Mouse (Mus musculus): Measurements from ENCODE around the gene Keg1.
"Not testable (repeated sequence)": the region's sequence is repeated elsewhere in the genome, so short reads cannot be mapped to it uniquely, and the experiment has no call there.

Keg1 gene

DNA sequence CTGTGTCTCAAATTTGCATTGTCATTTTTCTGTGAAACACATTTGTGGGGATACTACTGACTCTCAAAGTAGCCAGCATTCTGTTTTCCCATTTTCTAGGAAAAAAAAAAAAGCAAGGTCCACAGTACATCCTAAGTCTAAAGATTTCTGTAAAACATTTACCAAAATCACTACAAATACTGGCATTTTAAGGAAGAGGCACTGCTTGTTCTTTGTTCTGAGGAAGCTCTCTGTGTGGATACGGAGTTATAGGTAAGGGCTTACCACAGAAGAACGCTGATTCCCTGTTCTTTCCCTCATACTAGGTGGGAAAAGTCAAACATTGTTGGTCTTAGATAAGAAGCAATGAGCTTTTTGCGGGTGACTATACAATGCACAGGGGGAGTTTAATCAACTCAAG is at the start of gene Keg1:
Keg1 (plus strand) TSS at position 197 of the 400 bp plus-strand sequence.
- DNase-seq (ENCODE audit: low spot score in 2 of 2) = no peak

- no peak for DNase-seq (ENCODE audit: low spot score in 2 of 2)
These were observed 46.1 kb upstream of the Keg1 start for GRCm38 (mm10) chr19:12649511-12649910.

DNA sequence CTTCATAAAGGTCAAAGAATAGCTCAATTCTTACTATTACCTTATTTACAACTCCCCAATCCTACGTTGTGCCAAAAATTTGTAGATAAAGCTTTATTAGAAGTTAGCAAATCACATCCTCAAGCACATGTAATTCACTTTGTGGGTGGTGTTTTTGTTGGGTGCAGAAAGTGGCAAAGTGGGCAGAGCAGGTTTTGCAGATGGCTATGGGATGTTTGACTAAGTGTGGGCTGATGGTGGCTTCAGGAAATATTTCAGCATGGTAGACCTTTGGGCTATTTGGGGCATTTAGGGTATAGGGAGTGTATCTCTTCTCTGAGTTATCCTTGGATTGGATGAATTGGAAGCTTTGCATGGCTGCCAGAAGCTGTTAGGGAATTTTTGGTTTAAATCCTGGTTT is 29.4 kb upstream of the Keg1 start:
- no peak for DNase-seq (ENCODE audit: low spot score in 2 of 2)

DNA sequence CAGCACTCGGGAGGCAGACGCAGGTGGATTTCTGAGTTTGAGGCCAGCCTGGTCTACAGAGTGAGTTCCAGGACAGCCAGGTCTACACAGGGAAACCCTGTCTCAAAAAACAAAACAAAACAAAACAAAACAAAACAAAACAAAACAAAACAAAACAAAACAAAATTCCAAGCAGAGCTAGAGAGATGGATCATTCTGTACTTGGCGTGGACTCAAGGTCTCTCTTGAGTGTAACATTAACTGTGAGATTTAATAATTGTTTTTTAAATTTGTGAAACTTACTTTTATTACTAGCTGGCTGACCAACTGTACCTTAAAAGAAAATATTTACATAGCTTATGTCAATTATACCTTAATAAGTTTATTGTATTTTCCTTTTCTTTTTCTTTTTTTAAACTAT is 27.0 kb upstream of the Keg1 start:
- DNase-seq (ENCODE audit: low spot score in 2 of 2) = not testable (repeated sequence)

DNA sequence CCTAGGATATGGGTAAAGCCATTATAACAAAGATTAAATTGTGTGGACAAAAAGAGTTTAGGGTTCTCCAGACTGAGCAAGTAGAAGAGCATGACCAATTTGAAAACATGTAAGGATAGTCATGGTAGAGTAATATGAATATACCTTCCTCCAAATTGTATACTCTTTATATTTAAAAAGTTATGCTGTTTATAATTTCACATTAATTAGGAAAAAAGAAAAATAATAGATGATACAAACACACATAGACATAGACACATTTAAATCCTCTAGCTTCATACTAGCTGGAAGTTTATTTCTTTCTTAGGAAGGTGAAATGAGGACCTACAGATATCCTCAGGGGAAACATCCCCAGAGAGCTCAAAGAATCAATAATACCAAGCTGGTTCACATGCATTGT is 25.4 kb upstream of the Keg1 start, which contains the start of gene Olfr1442:
Olfr1442 (plus strand) TSS at position 301 of the 400 bp plus-strand sequence.
- no peak for DNase-seq (ENCODE audit: low spot score in 2 of 2)

- DNase-seq (ENCODE audit: low spot score in 2 of 2) = no peak
These were observed 24.5 kb upstream of the Keg1 start for GRCm38 (mm10) chr19:12671051-12671450.

DNA sequence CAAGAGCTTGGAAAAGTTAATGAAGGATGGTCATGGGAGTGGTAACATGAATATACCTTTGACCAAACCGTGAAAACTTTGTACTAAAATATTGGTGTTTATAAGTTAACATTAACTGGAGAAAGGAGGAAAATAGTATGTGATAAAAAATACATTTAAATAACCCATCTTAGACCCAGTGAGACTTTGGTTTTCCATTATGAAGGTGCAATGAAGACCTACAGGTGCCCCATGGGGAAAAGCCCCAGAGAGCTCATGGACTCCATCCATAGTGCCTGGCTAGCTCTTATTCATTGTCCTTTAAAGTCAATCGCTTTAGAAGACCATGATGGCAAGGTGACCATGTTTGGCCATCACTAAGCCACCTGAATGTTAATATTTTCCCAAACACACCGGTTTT is 17.8 kb upstream of the Keg1 start, which contains the start of gene Olfr1443:
Olfr1443 (plus strand) TSS at position 301 of the 400 bp plus-strand sequence.
- no peak for DNase-seq (ENCODE audit: low spot score in 2 of 2)

DNA sequence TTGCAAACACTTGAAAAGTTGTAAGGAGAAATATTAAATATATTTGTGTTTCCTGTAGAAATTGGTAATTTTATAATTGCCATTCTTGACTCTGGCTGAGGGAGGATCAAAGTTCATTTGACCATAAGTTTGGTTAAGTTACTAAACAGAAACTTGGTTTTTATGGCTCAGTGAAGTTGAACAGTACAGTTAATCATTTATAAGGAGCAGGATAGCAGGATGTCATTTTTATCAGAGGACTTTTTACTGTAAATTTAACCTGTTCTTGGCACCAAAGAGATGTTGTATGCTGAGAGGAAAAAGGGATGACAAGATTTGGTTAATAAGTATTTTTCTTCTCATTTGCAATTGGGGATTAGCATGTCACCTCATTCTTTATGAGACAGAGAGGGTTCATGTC is 10.9 kb upstream of the Keg1 start:
- no peak for DNase-seq (ENCODE audit: low spot score in 2 of 2)

- DNase-seq (ENCODE audit: low spot score in 2 of 2) = no peak
These were observed 10.4 kb upstream of the Keg1 start for GRCm38 (mm10) chr19:12685231-12685630.

GRCm38 (mm10) chr19:12696221-12696620 is 635 bp downstream of the Keg1 start:
- no peak for DNase-seq (ENCODE audit: low spot score in 2 of 2)

DNA sequence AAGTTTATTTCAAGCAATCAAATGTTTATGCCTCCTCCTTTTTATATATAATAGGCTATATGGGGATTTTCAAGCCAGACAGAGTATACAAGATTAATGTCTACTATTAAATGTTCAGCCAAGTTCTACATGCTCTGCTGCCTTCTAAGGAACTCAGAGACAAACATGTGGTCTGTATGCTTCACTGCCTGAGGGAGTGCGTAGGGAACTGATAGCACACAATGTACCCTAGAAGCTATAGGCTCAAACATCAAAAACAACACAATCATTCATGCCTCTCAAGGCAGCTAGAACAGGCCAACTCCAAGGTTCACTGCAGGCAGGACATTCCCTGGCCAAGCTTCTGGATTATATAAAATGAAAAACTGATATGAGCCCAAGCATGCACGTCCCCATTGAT is 12.9 kb downstream of the Keg1 start:
- no peak for DNase-seq (ENCODE audit: low spot score in 2 of 2)

DNA sequence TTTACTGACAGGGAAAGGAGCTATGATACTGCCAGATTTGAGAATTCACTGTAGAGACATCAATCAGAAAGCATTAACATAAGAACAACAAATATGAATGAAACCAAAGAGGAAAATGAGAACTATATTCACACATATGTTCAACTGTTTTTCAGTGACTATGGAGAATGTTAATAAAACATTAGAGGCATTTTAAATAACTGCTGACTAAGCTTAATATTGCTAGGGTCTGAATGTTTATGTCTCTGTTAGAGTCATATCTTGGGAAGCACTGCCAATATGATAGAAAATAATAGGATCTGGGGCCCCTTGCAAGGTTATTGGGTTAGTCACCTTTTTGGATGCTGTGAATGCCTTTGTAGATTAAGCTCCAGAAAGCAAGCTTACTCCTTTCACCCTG is 13.4 kb downstream of the Keg1 start:
- no peak for DNase-seq (ENCODE audit: low spot score in 2 of 2)

- no peak for DNase-seq (ENCODE audit: low spot score in 2 of 2)
These were observed 23.6 kb downstream of the Keg1 start for GRCm38 (mm10) chr19:12719189-12719588.

- no peak for DNase-seq (ENCODE audit: low spot score in 2 of 2)
These were observed 24.9 kb downstream of the Keg1 start for GRCm38 (mm10) chr19:12720463-12720862.

- DNase-seq (ENCODE audit: low spot score in 2 of 2) = not testable (repeated sequence)
These were observed 25.3 kb downstream of the Keg1 start for GRCm38 (mm10) chr19:12720919-12721318.

- DNase-seq (ENCODE audit: low spot score in 2 of 2) = not testable (repeated sequence)
These were observed 26.0 kb downstream of the Keg1 start for GRCm38 (mm10) chr19:12721596-12721995.

DNA sequence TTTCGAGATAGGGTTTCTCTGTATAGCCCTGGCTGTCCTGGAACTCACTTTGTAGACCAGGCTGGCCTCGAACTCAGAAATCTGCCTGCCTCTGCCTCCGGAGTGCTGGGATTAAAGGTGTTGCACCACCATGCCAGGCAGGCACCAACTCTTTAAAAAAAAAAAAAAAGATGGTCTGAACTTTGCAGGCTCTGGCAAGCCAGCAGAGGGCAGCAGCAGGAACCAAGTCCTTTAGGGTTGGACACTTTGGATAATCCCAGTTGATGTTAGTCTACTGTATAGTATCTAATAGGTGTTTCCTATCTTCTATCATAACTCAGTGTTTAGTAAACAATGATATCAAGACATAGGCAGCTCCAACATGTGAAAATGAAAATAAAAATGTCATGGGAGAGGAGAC is 26.7 kb downstream of the Keg1 start:
- peak; percentile 2 to 12 for DNase-seq (ENCODE audit: low spot score in 2 of 2)

GRCm38 (mm10) chr19:12725851-12726250 is 30.3 kb downstream of the Keg1 start:
- DNase-seq (ENCODE audit: low spot score in 2 of 2) = no peak

DNA sequence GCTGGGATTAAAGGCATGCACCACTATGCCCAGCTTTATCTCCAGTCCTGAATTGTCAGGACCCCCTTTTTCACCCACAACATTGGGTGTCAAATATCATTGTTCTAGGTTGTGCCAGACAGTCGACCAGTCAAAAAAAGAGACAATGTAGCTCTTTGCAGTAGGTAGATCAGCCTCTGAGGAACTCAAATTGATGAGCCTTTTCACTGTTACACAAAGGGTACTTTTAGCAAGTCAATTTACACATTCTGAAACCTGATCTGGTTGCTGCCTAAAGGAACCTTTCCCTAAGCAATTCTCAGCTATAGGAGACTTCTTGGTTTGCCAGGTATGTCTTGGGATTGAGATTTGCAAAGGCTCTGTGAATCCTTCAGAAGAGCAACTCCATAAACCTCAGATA is 35.5 kb downstream of the Keg1 start:
- no peak for DNase-seq (ENCODE audit: low spot score in 2 of 2)

- no peak for DNase-seq (ENCODE audit: low spot score in 2 of 2)
These were observed 36.4 kb downstream of the Keg1 start for GRCm38 (mm10) chr19:12731950-12732349.

GRCm38 (mm10) chr19:12756286-12756685 is 60.7 kb downstream of the Keg1 start:
- no peak for DNase-seq (ENCODE audit: low spot score in 2 of 2)

DNA sequence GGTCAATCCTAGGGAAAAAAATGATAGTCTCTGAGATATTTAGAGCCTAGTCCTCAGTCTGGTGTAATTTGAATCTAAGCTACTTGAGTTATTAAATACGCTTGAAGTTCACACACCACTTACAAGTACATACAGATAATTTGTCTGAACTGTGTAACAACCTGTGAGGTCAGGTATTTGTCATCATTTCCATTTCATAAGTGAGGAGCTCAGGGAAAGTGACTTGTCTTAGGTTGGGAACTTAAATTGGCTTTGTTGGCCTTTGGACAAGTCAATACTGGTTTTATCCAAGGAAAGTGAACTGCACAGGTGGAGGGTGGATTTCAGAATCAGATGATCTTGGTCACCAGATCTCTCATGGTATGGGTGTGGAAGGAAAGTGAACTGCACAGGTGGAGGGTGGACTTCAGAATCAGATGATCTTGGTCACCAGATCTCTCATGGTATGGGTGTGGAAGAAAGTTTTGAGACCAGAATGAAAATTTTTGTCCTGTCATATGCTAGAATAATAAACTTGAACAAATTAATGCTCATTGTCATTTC is 63.4 kb downstream of the Keg1 start:
- DNase-seq (ENCODE audit: low spot score in 2 of 2) = no peak

DNA sequence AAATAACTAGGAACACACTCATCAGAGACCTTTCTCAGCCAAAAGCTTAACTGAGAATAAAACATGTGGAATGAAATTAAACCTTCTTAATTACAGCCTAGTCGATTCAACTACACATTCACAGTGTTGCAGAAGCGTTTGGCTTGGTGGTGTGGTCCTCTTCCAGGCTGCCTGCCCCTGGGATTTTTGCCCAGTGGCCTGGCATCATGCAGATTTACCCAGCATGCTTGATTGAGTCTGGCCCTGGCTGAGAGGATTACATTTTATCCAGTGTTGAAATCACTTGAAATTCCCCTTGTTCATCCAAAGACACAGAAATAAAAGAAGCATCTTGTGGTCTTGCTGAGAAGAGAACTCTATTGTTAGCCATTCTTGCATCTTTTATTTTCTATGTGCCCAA is 64.1 kb downstream of the Keg1 start:
- peak in 1 of 2 experiments; percentile 18 for DNase-seq (ENCODE audit: low spot score in 2 of 2)

All from heart, adult 9 months (tissue).